Mouse (Mus musculus) urinary bladder, postnatal 36 days (tissue): Measurements from ENCODE around the gene Rps27.
A peak's percentile ranks its signal among the peaks of the same experiment; 100 is the strongest.

Source experiments
- DNase-seq, 2 experiments: peaks; one replicate each; pipeline ENCODE4 v3.0.0; 2022; ENCODE audit warnings: low spot score in 2 of 2, mixed read lengths in 1 of 2

The Rps27 gene

DNA sequence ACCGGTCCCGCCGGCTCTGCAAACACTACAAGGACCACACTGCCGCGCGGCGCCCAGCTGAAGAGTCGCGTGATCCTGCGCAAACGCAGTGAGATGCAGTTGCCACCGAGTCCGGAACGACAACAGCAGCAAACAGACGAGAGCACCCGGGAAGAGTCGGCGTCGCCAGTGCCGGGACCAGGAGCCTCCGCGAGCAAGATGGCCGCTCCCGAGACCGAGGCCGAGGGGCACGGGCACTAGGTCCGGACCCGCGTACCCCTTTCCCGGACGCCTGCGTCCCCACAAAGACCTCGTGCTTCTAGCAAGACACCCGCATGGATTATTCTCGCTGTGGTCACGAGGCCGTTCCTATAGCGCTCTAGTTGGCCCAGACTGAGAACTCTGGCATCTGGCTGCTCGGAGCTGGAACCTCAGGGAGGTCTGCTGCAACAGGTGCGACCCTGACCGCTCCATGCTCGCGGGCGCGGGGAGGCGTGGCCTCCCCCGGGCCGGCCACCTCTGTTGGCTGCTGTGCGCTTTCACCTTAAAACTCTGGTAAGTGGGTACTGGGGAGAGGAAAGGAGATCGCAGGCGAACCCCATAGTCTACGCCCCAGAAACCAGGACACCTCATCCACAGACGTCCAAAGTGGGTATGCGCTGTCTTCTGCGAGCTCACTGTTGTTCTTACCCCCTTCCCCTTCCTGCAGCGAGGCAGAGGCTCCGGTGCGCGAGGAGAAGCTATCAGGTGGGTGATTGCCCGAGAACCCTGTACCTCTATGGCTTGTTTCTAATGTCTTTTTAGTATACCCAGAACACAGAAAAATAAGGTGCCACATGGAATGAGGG is 18.3 kb upstream of the Rps27 start, which contains the start of gene Jtb:
Gene Jtb, plus strand, starts transcription at position 91 of the 827 bp plus-strand sequence.
- DNase-seq, result peak; percentile 85 to 94

DNA sequence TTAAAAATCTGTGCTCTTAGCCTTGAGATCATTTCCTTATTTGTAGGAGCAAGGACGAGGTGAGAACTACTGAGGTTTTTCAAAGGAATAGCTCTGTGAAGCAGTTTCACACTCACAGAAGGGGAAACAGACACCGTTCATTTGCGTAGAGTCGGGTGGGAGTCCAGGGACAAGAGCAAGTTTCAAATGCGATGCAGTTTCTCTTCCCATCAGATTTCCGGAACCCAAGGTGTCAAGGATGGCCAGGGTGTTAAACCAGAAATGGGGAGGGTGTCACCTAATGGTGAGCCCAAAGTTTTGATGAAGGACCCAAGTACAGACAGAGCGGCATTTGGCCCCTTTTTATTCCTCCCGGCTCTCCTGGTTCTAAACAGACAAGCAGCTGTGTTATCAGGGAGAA is 17.6 kb upstream of the Rps27 start:
- DNase-seq, result no peak

DNA sequence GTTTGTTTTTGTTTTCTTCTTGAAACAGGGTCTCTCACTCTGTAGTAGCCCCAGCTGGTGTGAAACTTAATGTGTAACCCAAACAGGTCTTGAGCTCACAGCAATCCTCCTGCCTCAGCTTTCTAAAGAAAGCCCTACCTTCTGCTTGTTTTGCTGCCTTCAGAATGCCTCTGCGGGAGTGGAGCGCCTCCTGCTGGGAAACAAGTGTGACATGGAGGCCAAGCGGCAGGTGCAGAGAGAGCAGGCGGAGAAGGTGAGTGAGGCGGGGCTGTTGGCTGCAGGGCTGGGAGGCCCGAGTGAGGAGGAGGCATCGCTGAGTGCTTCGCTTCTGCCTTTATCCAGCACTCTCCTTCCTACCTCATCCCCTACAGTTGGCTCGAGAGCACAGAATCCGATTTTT is 10.9 kb upstream of the Rps27 start:
- no peak for DNase-seq

DNA sequence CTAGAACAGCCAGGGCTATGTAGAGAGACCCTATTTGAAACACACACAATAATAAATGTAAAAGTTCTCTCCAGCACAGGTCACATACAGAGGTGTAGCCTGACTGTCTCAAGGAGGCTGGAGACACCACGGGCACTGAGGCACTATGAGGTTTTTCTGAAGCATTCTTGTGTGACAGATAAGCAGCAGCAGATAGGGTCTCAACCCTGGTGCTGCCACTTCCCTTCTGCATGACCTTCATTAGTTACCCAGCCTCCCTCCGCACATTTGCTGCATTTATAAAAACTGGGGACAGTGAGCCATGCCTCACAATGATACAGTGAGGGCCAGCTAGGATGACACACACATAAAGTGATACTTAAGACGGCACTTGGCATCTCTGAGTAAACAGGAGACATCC is 9.5 kb upstream of the Rps27 start:
- no peak for DNase-seq

DNA sequence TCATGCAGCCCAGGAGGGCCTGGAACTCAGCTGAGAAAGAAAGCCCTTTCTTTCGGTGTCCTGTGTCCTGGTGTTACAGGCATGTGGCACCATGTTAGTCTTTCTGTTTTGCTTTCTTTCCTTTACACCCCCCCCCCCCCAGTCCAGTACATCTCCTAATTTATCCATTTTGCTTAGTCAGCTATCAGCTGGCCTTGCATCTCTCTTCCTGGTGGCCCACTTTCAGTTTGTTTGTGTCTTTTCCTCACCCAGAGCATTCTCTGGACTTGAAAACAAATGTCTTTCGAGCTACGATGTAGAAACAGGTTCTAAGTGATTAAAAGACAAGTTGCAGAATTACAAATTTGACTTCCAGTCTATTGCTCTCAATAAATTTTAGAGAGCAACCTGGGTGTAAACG is 9.0 kb upstream of the Rps27 start:
- DNase-seq, result no peak

DNA sequence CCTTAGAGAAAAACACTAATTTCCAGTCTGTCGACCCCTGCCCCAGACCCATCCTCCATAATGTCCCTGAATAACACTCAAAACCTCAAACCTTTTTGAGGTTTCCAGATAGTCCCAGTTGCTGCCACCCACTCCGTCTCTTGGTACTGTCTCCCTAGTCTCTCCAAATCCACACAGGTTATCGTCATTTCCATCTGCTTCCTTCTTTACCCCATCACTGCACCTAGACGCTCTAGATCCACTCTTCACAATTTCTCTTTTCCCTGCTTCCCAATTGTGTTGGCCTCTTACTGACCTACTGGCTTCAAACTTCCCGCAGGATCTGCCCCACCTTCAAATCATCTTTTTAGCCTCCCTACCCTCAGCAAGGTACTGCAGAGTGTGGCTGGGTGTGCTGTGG is 7.7 kb upstream of the Rps27 start:
- DNase-seq, result no peak

DNA sequence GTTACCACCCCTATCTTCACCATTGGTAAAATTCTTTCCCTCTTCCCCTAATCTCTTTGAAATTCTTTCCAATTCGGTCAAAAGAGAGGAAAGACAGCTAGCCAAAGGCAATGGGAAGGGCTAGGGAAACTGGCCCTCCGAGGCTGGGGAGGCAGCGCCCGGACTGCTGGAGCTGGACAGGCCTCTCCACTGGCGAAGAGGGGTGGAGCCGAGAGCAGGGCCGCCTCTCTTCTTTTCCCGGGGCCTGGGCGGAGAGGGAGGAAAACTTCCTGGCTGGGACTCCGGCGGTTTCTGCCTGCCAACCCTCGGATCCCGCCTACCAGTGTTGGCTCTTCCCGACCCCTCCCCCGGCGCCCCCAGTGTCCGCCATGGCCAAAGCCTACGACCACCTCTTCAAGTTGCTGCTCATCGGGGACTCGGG is 7.1 kb upstream of the Rps27 start:
- DNase-seq, result peak; percentile 70 to 86

DNA sequence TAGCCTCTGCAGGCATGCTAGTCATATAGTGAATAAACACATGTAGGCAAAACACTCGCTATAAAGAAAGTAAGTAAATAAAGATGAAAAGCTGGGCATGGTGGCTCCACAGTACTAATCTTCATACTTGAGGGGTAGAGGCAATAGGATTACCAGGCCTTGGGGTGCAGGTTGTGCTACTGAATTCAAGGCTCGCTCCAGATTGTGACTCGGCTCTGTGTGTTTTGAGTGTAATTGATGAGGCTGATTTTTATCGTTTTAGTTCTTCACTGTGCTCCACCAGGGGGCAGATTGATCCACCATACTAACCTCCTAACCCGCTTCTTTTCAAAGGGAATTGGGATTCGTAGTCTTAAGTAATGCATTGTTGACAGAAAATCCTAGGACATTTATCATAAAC is 6.6 kb upstream of the Rps27 start:
- peak; percentile 43 to 46 for DNase-seq

DNA sequence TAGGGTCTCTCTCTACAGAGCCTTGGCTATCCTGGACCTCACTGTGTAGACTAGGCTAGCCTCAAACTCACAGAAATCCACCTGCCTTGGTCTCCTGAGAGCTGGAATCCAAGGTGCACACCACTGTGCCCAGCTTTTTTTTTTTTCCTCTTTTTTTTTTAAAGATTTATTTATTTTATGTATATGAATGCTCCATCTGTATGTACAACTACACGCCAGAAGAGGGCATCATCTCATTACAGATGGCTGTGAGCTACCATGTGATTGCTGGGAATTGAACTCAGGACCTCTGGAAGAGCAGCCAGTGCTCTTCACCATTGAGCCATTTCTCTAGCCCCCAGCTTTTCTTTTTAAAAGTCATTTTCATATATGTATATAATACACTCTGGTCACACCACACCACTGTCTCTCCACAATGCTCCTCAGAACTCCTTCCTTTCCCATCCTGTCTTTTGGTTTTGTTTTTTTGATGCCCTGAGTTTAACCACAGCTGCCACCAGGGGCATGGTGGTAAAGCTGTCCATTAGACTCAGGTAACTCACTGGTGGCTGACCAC is 2.5 kb upstream of the Rps27 start:
- no peak for DNase-seq

DNA sequence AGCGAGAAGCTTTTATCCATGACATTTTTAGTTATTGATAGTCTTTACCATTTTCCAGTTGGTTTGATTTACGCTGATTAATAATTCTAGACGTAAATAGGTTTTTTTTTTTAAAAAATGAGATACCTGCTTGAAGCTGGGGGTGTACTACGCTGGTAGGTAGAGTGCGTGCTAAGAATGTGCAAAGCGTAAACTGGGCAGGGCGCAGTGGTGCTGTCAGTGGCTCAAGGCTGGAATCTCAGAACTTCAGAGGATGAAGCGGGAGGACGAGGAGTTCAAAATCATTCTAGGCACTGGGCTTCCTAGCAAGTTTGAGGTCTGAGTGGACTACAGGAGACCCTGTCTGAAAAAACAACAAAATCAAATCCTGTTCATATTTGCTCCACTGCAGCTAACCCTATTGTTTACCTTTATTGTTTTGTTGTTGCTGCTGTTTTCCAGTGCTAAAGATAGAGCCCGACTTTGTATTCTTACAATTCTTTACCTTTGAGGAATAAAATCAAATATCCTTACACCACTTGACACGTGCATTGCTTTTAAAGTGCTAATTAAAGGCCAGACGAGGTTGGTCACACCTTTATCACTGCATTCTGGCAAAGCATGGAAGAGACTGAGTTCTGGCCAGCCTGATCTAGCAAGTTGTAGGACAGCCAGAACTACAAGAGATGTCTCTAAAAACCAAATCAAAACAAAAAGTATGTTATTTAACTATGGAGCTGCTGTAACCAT is 669 bp upstream of the Rps27 start:
- no peak for DNase-seq

DNA sequence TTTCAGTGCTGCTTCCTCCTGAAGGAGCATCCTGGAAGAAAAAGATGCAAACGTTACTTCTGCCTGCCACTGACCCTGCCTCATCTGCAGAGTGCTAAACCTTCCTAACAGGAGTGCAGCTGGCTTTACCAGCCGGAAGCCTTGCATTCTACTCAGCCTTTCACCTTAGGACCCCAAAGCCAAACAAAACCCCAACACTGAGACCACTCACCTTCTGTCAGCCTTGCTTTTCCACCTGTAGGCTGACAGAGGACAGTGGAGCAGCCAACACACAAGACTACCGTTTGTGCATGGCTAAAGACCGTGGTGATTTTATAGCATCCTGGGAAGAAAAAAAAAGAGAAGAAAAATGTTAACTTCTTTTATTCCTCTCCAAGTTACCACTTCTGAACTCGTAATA is 728 bp downstream of the Rps27 start:
- DNase-seq, result no peak

DNA sequence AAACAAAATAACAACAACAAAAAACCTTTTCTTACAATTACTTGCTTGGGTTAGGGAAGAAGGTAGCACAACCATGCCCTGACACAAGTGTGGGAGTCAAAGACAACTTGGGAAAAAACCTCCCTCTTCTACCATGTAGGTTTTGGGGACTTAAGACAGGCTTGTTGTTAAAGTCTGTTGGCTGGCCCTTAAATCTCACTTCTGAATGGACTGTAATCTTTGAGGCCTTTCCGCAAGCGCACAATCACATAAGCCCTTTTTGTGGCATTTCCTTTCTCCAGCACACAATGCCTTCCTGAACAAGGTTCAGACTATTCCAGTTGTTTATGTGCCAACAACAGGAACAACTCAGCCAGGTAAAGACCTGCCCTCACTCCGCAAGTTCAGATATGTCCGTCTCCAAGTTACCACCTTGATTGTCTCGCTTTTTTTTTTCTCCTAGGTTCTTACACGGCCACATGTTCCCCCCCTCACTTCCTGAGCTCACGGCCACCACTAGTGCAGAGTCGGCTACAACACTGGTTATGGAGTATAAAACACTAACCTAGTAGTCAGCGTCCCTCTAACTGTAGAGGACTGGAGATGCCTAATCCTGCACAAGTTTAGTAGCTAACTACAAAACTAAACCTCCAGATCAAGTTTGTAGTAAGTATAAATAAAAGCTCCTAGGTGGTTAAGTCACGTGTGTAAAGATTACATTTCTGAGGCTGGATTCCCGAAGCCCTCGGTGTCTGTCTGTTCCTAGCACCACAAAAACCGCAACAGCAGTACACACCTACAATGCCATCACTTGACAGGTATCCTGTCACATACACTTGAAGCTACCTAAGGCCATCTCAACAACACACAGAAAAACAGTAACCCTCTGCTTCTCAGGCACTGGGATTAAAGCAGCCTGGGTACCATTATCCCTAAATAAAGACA is 1.7 kb downstream of the Rps27 start:
- no peak for DNase-seq

DNA sequence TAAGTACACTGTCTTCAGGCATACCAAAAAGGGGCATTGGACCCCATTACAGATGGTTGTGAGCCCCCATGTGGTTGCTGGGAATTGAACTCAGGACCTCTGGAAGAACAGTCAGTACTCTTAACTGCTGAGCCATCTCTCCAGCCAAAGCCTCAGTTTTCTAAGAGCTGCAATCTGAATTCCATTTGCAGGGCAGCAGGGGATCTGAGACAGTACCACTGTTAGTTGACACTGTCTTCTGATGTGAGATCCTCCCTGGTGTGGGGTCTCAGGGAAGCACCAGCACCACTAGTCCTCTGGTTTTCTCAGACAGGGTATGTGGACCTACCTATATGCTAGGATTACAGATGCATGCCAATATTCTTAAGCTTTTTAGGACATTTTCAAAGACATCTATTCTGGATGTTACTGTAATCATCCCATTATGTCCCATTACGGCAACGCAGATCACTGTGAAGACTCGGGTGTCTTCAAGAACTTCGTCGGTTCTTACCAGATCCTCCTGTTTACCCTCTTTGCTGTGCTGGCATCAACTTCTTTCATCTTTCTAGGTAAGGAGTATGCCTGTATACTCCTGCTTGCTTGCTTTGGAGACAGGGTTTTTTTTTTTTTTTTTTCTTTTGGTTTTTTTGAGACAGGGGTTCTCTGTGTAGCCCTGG is 3.4 kb downstream of the Rps27 start:
- no peak for DNase-seq

DNA sequence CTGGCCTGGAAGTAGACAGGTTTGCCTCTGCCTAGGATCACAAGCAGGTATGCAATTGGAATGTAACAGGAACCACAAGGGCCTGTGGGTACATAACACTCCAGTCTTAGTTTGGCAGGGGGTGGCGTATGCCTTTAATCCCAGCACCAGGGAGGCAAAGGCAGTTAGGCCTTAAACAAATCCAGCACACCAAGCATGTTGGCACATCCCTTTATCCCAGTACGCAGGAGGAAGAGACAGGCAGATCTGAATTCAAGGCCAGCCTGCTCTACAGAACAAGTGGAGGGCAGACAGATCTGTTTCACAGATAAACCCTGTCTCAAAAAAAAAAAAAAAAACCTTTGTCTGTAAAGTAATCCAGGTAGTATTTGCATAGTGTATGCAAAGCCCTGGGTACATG is 4.8 kb downstream of the Rps27 start:
- no peak for DNase-seq

DNA sequence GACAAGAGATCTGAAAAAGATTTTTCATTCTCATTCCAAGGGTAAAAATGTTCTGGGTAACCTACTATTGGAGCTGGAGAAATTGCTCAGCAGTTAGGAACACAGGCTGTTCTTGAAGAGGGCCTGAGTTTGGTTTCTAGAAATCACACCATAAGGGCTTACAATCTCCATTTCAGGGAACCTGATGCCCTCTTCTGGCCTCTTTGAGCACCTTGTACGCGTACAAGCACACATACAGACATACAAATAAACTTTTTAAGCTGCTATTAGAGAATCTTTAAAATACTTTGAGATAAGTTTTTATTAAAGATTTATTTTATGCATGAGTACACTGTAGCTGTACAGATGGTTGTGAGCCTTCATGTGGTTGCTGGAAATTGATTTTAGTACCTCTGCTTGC is 8.9 kb downstream of the Rps27 start:
- DNase-seq, result no peak

DNA sequence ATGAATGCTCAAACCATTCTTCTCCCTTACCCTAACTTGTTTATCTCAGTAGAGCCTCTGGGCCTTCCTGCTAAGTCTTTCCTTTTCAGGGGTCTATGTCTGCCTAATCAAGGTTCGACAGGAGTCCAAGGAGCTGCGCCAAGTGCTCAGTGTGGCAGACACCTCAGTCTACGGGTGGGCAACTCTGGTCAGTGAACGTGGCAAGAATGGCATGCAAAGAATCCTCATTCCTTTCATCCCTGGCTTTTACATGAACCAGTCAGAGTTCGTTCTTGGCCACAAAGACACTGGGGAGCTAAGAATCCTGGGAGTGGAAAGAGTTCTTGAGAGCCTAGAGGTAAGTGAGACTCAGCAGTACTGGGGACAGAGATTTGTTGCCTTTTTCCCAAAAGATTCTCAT is 9.8 kb downstream of the Rps27 start:
- no peak for DNase-seq

DNA sequence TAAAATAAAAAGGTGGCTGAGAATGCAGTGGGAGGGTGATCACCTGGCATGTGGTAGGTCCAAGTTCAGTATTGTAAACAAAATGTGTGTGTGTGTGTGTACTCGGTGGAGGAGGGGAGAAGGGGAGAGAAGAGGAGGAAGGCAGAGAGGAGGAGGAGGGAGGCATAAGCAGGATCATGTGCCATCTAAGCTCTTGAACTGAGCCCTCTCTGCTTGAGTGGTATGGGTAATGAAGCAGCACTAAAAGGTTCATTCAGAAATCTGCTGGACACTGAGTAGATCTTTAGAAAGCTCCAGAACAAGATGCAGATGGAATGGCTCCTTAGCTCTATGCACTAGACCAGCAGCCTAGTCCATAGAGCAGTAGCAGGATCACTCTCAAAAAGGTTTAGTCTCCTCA is 10.6 kb downstream of the Rps27 start:
- no peak for DNase-seq

DNA sequence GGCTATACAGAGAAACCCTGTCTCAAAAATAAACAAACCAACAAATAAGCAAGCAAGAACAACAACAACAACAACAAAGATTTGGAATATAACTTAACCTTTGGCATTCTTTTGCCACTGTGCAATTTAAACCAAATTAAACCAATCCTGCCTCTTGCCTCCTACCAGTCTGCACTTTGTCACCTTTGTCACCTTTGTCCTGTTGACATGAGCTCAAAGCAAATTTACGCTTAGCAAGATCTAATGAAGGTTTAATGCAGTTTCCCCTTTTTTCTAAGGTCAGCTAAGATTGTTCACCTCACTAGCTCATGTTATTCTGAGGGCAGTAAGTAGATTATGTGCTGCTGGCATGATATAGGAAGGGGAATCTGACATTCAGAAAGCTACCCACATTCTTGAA is 15.9 kb downstream of the Rps27 start:
- no peak for DNase-seq

DNA sequence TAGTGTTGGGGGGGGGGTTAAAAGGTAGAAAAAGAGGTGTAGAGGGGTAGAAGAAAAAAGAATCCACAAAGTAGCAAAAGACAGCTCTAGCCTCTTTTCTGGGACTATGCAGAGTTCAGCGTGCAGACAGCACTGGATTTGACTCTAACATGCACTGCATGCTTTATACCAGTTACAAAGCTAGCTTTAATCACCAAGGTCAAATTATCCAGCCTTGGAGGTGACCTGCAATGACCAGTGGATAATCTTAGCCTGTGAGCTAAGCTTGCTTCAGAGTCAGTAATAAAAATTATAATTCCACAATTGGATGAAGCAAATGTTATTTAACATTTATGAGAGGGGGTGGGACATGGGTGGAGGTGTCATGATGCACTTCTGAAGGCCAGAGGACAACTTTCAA is 17.8 kb downstream of the Rps27 start:
- DNase-seq, result no peak

DNA sequence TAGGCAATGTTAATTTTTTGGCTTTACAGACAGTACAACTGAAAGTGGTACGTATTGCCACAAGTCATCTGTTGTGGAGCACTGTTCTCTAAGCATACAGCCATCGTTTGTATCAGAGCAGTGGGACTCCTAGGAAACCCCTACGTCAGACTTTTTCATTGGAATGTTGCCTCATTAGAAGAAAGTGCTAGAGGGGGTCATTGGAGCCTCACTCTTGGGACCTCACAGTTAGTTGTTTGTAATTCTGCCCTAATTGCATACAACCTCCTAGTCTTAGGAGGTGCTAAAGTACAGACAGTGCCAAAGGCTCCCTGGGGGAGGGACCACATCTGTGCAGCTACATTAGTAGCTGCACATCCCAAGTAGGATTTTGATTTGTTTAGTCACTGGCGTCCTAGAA is 18.7 kb downstream of the Rps27 start:
- no peak for DNase-seq

DNA sequence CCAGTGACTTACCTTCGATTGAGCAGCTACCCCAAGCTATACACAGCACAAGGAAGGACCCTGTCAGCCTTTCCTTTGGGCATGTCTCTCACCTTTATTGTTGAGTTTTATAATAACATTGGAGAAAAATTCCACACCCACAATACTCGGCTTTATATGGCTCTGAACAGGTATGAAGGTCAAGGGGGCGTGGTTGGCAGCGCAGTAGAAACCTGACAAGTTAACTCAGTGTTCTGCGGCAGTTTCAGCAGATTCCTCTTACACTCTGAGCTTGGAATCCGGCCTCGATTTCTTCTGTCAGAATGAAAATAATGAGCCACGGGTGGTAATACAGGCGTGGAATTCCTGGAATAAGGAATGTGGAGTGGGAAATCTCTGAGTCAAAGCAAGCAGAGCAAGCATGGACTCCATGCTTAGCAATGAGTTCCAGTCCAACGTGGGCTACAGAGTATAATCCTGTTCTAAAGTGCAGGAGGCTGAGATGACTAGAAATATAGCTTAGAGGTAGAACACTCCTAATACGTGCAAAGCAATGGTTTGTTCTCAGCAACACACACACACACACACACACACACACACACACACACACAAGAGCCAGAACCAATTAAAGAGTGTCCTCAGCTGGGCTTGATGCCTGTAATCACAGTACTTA is 22.5 kb downstream of the Rps27 start:
- no peak for DNase-seq
